Mouse (Mus musculus) embryo, embryonic 11.5 days (tissue): ENCODE data around the gene Dock8.

Experiments used
- DNase-seq: peaks from one replicate; pipeline ENCODE4 v3.0.0-alpha.2; 2012; ENCODE audit warnings: low read depth, low spot score

Dock8 gene

GRCm38 (mm10) chr19:24999201-24999886 lies at the start of gene Dock8:
Dock8 (plus strand) TSS chr19:24999534.
- DNase-seq, result peak; percentile 19

GRCm38 (mm10) chr19:24958531-24958930 lies 40.8 kb upstream of the Dock8 start:
- DNase-seq, result peak; percentile 45

GRCm38 (mm10) chr19:24961172-24961962 lies 38.0 kb upstream of the Dock8 start, which contains the start of gene Cbwd1:
Cbwd1 (minus strand) TSS chr19:24961610.
- peak; percentile 100 for DNase-seq

GRCm38 (mm10) chr19:24966203-24966602 lies 33.1 kb upstream of the Dock8 start:
- no peak for DNase-seq

- DNase-seq, result no peak
These were observed 32.4 kb upstream of the Dock8 start for GRCm38 (mm10) chr19:24966941-24967340.

GRCm38 (mm10) chr19:24971307-24971706 lies 28.0 kb upstream of the Dock8 start:
- no peak for DNase-seq

GRCm38 (mm10) chr19:24972701-24973390 lies 26.5 kb upstream of the Dock8 start:
- DNase-seq, result no peak

GRCm38 (mm10) chr19:24977991-24978390 lies 21.3 kb upstream of the Dock8 start:
- no peak for DNase-seq

GRCm38 (mm10) chr19:24978852-24979842 lies 20.2 kb upstream of the Dock8 start:
- DNase-seq, result no peak

- DNase-seq, result no peak
These were observed 18.0 kb upstream of the Dock8 start for GRCm38 (mm10) chr19:24981294-24981693.

GRCm38 (mm10) chr19:24983050-24983449 lies 16.3 kb upstream of the Dock8 start:
- no peak for DNase-seq

GRCm38 (mm10) chr19:24983857-24984498 lies 15.4 kb upstream of the Dock8 start:
- no peak for DNase-seq

- no peak for DNase-seq
These were observed 14.3 kb upstream of the Dock8 start for GRCm38 (mm10) chr19:24985045-24985444.

- DNase-seq, result no peak
These were observed 12.0 kb upstream of the Dock8 start for GRCm38 (mm10) chr19:24987355-24987754.

- no peak for DNase-seq
These were observed 10.5 kb upstream of the Dock8 start for GRCm38 (mm10) chr19:24988831-24989230.

GRCm38 (mm10) chr19:24990138-24990822 lies 9.1 kb upstream of the Dock8 start:
- DNase-seq, result no peak

GRCm38 (mm10) chr19:24993526-24993925 lies 5.8 kb upstream of the Dock8 start:
- DNase-seq, result no peak

- DNase-seq, result no peak
These were observed 4.4 kb upstream of the Dock8 start for GRCm38 (mm10) chr19:24994900-24995299.

GRCm38 (mm10) chr19:24996815-24997704 lies 2.3 kb upstream of the Dock8 start:
- DNase-seq, result no peak
